Mouse (Mus musculus) left cerebral cortex, adult 8-10 months (tissue): Measurements from ENCODE around the gene Gm28047. TPM values are rescaled to one million over a fixed set of nuclear protein-coding genes. Genes with fewer than 3 reads are reported as not detected.

Experiments
- DNase-seq, 2 experiments: peaks; one replicate each; pipeline ENCODE4 v3.0.0; 2022; ENCODE audit warnings: low spot score in 2 of 2
- microRNA-seq, 2 experiments: library from miRNA; unstranded; fragments of <30 nt; microRNA quantifications; one replicate each; pipeline ENCODE4 v1.2.0; 2022
- total RNA-seq, 4 experiments: library from RNA; stranded (reverse); gene quantifications; 2 replicates each; pipeline ENCODE4 v1.2.4; 2022

The Gm28047 gene
- total RNA-seq, 4 experiments from 2014 or later, result 0.91 TPM; not detected in 3

DNA sequence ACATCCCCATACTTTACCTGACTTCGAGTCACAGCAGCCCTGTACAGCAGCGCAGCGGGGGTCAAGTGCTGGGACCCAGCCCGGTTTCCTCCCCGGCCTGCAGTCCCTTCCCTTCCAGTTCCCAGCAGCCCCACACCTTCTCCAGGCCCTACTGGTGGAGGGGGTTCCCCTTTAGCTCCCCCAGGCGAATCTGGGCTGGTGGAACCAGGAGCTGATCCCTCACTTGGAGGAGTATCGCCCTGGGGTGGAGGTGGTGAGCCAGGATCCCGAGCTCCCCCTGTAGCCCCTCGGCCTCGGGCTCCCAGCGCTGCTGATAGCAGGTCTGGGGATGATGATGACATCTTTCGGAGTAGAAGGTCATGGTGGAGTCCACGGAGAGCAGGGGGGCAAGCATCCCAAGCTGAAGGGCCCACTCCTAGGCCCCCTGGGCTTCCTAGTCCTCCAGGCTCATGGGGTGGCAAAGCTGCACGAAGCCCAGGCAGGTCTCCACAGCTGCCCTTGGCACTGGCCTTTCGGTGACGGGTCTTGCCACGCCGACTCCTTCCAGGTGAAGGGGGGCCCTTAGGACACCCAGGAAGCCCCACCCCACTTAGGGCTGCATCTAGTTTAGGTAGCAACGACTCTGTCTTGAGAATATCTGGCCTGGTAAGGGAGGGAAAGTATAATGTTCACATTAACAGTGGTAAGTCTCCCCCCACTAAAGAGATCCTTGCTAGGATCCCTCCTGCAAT is 123.6 kb downstream of the Gm28047 start:
- DNase-seq, result no peak

GRCm38 (mm10) chr15:102500479-102500878 is 124.4 kb downstream of the Gm28047 start:
- no peak for DNase-seq

- no peak for DNase-seq
These were observed 125.0 kb downstream of the Gm28047 start for GRCm38 (mm10) chr15:102499851-102500250.

DNA sequence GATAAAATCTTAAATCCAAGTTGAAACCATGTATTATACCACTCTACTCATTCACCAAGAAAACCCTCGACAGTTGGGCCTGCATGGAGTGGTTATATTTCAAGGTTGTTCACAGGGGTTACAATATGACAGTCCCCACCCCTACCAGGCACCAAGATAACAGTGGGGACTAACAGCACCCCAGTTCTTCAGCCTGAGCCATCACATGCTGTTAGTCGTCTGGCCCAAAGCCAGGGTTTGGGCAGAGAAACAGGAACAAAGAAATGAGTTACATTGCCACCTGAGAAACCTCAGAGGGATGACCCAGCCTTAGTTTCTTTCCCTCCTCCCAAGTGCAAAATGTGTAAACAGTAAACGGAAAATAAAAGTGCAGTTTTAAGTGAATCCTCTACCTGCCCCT is 125.5 kb downstream of the Gm28047 start:
- no peak for DNase-seq

DNA sequence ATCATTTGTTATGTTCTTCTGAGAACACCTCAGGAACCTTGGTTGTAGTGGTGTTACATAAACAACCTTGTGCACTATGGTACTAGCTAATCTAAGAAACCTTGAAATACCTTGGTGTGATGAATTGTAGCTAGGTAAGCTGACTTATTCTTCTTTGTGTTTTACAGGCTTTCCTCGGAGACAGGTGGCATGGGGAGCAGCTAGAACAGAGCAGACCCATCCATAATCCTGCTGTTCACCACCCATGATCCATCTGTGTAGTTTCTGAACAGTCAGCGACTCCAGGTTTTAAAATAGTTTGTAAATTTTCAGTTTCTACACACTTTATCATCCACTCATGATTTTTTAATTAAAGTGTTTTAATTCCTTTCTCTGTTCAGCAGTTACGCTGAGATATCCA is 126.5 kb downstream of the Gm28047 start:
- no peak for DNase-seq

DNA sequence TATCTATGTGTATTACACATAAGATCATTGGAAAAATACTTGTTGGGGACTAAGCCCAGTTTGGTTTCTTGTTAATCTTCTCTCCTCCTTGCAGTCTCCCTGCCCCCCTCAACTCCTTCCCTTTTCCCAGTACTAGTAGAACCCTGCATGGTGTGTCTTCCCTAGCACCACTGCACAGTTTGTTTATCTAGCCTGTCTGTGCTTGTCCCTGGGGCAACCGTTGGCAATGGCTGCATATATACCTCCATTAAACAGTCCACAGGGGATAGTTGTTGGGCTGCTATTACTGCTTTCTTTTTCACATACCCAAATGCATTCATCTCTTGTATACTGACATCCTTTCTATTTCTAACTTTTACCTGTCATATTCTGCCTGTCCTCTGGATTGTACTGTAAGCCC is 137.2 kb downstream of the Gm28047 start:
- no peak for DNase-seq

GRCm38 (mm10) chr15:102485853-102486252 is 139.0 kb downstream of the Gm28047 start:
- DNase-seq, result no peak

GRCm38 (mm10) chr15:102483136-102483535 is 141.7 kb downstream of the Gm28047 start:
- no peak for DNase-seq

DNA sequence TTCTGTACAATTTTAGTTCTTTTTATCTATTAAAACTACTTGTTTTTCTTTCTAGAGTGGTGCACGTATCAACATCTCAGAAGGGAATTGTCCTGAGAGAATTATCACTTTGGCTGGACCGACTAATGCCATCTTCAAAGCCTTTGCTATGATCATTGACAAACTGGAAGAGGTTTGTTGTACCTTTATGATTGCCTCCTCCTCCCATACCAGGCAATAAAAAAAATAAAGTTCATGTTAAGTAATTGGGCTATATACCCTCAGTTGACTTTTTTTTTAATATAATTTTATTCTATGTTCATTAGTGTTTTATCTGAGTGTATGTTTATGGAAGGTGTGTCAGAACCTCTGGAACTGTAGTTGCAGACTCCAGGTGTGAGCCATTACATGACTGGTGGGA is 150.3 kb downstream of the Gm28047 start:
- no peak for DNase-seq

Small RNA genes within 50 kb of the gene (microRNA-seq; reads per million reads assigned to microRNA genes)
- gene Mir688, result 0 to 0.44 reads per million in 2 experiments

Other genes with a start within 250 kb of the Gm28047 start
- gene Sp1, start 218.9 kb downstream of the Gm28047 start, total RNA-seq, result 10 to 100 TPM; 30.3 to 44.7 (median 38.7) TPM
- gene Amhr2, start 179.7 kb downstream of the Gm28047 start, total RNA-seq, result 1 to 10 TPM in 1 of 4 experiments, under 1 TPM in 3; 0.73 to 2.0 (median 0.92) TPM
- 10 to 100 TPM; 42.3 to 53.7 (median 44.3) TPM for gene Prr13, start 166.0 kb downstream of the Gm28047 start, total RNA-seq
- 100 to 1,000 TPM; 481 to 511 (median 488) TPM for gene Pcbp2, start 154.5 kb downstream of the Gm28047 start, total RNA-seq
- gene Gm10337, start 121.3 kb downstream of the Gm28047 start, total RNA-seq, result not detected
- gene Map3k12, start 108.0 kb downstream of the Gm28047 start, total RNA-seq, result 10 to 100 TPM; 85.6 to 93.8 (median 89.3) TPM
- gene Tarbp2, start 106.9 kb downstream of the Gm28047 start, total RNA-seq, result 10 to 100 TPM; 30.3 to 37.4 (median 35.2) TPM
- gene Npff, start 100.1 kb downstream of the Gm28047 start, total RNA-seq, result 1 to 10 TPM; 2.1 to 4.8 (median 3.2) TPM
- 10 to 100 TPM; 40.8 to 44.8 (median 42.6) TPM for gene Atf7, start 397 bp upstream of the Gm28047 start, total RNA-seq
- 10 to 100 TPM in 3 of 4 experiments, 1 to 10 TPM in 1; 8.4 to 19.1 (median 13.2) TPM for gene Atp5g2, start 47.3 kb upstream of the Gm28047 start, total RNA-seq
- gene Calcoco1, start 97.1 kb upstream of the Gm28047 start, total RNA-seq, result 10 to 100 TPM; 74.9 to 85.2 (median 82.2) TPM